In genomic region chr5:123191427-123191826, GRCm38 (mm10) we compare ENCODE assay signal across 1 mouse cellular context.
TF ChIP-seq lines count a peak whose summit lies in the region.

No protein-coding gene starts in this region.

TF ChIP-seq in MEL, 35 proteins besides CTCF, POLR2A, EP300 and RAD21 (continued from another document):
- peak; percentile 84 for TF ChIP-seq ETS1 (IDR thresholded peaks at IDR 0.05; ENCODE audit: low read depth, low read length)
- peak; percentile 64 for TF ChIP-seq GATA1 (IDR thresholded peaks at IDR 0.05; ENCODE audit: low read depth, low read length)
- no peak for TF ChIP-seq ZNF384 (IDR thresholded peaks at IDR 0.05; ENCODE audit: low read depth, low read length)
